Mouse (Mus musculus) telencephalon, adult 2 months (tissue): ENCODE results near the gene Clic6.
"Not testable (repeated sequence)": the region's sequence is repeated elsewhere in the genome, so short reads cannot be mapped to it uniquely, and the experiment has no call there.

Experiments used
- DNase-seq: peaks from one replicate; pipeline ENCODE4 v3.0.0-alpha.2; 2011; ENCODE audit warnings: low read depth, low spot score

The Clic6 gene

DNA sequence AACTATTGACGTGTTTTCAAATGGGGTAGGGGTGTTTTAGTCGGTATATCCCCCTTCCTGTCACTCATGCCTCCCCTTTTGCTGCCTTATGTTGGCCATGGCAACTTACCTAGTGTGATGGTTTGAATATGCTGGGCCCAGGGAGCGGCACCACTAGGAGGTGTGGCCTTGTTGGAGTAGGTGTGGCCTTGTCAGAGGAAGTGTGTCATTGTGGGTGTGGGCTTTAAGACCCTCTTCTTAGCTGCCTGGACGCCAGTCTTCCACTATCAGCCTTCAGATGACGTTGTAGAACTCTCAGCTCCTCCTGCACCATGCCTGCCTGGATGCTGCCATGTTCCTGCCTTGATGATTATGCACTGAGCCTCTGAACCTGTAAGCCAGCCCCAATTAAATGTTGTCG lies 14.8 kb upstream of the Clic6 start, which contains the start of gene Rcan1:
Rcan1 (minus strand) TSS at position 162 of the 400 bp plus-strand sequence.
- no peak for DNase-seq

DNA sequence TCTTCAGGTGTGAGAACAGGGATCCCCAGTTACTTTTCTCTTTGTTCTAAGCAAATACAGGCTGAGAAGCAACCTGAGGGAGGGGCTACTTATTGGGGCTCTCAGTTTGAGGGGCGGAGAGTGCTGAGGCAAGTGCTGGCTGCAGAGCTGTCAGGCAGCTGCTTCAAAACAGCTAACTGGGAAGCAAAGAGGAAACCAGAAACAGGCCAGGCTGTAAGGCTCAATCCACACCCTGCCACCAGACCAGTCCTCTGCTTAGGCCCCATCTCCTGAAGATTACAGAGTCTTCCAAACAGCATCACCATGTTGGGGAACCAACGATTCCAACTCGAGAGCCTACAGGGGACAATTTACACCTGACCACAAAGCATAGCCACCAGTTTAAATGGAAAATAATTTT lies 12.6 kb upstream of the Clic6 start:
- DNase-seq = no peak

DNA sequence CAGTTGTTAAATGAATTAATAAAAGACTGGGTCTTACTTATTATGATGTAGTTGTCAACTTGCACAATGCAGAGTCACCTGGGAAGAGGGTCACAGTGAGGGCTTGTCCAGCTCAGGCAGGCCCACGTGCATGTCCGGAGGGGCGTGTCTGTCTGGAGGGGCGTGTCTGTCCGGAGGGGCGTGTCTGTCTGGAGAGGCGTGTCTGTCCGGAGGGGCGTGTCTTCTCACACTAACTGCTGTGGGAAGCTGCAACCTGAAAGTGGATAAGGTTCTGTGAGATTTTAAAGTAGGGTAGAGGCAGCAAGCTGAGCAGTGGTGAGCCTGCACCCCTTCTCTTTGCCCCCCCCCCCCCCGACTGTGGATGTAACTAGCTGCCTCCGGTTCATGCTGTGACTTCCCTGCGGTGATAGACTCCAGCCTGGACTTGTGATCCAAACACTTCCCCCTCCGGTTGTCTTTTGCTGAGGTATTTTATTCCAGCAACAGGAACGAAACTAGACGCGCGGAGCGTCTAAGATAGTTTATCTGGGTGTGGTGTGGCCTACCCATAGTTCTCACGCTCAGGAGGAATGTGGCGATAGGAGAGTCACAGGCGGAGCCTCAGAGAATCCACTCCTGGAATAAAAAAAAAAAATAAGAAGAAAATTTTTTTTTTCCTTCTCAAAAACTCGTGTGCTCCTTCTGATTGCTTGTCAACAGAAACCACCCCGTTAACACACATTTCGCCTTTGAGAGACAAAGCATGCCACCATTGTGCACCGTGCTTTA lies 10.3 kb upstream of the Clic6 start:
- no peak for DNase-seq

DNA sequence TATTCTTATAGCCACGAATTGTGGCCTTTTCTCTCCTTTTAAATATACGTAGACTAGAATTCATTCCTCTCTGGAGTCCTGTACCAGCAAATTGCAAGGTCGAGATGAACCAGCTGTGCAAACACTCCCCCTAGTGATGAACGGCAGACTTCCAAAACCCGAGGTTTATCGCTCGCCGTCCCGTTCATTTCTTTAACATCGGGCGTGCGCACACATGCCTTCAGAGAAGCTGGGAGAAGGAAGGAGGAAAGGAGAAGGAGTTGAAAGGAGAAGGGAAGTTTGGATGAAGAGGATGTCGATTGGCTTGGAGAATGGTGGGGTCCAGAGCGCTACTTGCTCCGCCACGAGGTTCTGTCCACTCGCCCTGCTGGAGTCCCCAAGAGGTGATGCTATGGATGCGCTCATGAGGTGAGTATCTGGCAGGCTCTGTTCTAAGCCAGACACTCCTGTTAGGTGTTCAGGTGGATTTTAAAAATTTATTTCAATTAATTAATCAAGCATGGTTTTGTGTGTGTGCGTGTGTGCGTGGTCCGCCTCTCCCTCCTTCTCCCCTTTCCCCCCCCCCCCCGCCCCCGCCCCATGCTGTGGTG lies 6.9 kb upstream of the Clic6 start:
- DNase-seq = no peak

DNA sequence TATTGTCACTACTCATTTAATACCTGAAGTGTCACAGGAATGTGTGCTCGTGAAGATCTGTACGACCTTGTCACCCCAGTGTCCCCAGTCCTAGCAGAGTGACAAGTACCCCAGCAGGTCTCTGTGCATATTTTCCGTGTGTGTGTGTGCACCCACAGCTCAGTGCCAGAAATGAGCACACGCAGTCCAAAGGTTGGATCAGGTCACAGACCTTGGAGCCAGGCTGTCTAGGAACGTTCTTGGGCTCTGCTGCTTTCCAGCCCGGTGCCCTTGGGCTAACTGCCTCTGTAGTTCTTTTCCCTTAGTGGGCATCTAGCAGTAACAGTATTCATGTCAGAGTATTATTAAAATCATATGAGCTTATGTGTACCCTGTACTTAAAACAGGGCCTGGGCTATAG lies 1.6 kb downstream of the Clic6 start:
- DNase-seq = no peak

DNA sequence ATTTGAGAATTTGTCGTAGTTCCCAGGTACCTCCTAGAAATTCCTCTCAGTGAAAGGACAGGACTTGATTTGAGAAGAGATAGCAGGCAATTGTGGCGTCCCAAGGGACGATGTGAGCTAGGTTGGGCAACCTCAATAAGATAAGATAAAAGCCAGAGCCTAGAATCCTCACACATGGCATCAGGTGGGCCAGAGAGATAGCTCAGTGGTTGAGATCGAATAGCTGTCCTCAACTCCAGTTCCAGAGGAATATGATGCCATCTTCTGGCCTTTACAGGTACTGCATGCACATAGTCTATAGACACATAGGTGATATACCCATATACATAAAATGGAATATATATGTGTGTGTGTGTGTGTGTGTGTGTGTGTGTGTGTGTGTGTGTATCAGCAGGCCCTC lies 2.0 kb downstream of the Clic6 start:
- no peak for DNase-seq

DNA sequence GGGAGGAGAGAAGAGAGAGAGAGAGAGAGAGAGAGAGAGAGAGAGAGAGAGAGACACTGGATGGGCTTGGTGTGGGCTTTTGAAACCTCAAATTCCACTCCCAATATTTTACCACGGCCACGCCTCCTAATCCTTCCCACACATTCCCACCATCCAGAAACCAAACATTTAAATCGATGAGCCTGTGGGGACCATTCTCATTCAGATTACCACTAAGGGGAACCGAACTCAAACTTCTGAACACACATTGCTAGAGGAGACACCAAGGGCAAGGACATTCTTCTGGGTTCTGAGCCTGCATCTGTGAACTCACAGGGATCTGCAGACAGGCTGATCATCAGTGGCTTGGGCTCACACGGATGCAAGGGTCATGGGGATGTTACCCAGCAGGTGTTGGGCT lies 2.9 kb downstream of the Clic6 start:
- no peak for DNase-seq

DNA sequence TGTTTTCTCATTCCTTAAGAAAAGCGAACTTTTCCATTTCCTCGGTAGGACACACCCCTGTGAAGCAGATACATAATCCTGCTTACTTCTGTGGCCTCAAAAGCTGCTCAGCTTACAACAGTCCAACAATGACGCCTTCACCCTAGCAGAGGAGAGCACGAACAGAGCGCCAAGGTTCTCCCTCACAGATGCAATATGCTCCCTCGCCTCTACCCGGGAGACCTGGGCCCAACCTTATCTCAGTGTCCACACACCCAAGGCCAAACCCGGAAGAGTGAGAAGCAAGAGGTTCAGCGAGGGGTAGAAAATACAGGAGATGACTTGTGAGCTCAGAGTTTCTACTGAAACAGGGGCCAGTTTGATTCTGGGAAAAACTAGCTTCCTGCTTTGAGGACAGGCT lies 3.8 kb downstream of the Clic6 start:
- no peak for DNase-seq

DNA sequence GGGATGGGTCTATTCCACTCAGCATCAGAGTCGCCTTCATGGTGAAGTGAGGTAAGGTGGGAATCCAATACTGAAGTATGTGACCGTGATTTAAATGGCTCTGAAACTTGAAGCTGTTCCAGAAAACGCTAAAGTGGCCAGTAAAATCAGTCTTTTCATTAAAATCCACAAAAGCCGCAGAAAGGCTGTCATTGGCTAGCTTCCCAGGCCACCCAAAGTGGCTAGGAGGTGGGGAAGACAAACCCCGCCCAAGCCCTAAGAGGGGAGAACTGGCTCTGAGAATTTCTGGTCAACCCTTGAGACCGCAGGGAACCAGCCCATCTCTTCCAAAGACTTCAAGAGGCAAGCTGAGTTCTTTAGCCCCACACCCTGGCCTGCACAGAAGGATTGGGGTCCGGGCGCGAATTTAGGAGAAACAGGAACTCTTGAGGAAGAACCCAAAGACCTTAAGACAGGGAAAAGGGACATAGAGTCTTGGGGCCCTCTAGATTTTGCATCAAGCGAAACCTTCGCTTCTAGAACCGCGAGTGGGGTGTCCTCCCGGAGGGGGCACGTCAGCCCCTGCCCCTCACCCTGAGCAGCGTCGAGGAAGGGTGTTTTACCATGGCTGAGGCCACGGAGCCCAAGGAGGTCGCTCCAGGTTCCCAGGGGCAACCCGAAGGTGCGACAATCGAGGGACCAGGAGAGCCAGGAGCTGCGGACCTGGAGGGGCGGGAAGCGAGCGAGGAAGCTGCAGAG lies 12.5 kb downstream of the Clic6 start:
- no peak for DNase-seq

DNA sequence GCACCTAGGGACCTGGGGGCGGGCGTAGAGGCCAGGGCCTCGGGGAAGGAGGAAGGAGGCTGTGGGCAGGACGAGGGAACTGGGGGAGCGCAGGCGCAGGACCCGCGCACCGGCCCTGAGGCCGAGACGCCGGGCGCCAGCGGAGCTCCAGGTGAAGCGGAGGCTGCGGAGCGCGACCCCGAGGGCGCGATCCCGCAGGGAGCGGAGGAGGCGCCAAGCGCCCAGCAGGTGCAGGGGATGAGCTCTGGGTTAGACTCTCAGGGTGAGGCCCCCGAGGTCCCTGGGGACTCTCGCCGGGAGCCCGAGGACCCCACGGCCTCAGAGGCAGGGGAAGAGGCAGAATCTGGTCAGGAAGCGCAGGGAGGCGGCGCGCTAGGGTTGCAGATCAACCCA lies 13.0 kb downstream of the Clic6 start:
- DNase-seq = no peak

DNA sequence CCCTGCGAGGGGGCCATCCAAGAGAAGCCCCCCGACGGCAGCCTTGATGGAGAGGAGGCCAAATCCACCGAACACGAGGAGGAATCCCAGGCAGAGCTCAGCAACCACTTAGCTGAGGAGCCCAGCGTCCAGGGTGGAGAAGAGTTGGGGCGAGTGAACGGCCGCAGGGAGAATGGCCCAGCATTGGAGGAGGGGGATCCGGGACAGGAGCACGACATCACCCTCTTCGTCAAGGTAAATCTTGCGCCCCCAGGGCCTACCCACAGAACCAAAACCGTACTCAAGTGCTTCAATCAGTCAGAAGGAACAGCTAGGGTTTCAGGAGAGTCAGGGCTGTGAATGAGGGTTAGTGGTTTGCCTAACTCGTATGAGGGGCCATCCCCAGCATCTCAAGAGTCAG lies 13.8 kb downstream of the Clic6 start:
- DNase-seq = no peak

DNA sequence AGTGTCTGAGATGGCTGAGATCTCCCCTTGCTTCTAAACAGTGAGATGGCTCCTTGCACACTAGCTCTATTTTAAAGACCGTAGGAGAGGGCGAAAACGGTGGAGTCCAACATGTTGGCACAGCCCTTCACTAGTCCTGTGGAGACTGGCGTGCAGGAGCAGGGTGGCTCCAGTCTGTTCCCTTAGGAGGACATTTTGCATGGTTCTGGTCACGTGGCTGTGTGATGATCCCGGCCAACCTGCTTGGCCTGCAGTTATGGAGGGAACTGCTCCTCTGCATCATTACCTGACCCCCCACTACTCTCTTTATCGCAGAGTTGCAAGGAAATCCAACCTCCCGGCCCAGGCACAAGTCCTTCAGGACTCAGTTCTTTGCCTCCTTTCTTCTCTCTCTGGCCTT lies 15.0 kb downstream of the Clic6 start:
- no peak for DNase-seq

DNA sequence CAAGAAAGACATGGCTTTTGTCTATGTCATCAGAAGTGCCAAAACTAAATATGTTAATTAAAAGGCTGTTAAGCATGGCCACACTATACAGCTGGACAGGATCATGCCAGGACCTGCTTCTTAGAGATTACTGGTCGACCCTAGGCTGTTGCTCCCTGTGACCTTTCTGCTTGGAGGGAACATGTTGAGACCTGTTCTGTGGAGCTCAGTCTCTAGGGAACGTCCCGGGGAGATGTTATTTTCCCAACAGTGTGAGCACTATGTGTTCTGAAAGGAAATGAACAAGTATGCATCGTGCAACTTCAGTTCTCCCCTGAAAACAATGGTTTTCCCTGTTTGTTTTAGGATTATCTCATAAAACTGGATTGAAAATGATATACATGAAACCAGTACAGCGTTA lies 17.6 kb downstream of the Clic6 start:
- no peak for DNase-seq

DNA sequence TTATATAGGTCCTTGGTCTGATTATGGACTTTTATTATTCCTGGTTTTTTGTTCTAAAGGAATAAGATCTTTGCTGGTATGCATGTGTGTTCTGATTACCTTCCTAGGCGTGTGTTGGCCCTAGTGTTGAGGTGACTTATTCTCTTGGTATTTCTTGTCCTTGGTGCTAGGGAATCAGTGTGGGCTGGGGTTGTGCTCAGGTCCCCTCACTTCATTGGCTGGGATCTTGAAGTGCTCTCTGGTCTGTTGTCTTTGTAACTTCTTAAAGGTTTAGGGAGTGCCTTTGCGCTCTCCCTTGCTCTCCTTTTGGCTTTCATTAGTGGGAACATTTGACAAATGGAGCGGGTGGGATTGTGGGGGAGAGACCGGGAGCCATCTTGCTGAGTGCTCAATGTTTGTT lies 22.0 kb downstream of the Clic6 start:
- no peak for DNase-seq

DNA sequence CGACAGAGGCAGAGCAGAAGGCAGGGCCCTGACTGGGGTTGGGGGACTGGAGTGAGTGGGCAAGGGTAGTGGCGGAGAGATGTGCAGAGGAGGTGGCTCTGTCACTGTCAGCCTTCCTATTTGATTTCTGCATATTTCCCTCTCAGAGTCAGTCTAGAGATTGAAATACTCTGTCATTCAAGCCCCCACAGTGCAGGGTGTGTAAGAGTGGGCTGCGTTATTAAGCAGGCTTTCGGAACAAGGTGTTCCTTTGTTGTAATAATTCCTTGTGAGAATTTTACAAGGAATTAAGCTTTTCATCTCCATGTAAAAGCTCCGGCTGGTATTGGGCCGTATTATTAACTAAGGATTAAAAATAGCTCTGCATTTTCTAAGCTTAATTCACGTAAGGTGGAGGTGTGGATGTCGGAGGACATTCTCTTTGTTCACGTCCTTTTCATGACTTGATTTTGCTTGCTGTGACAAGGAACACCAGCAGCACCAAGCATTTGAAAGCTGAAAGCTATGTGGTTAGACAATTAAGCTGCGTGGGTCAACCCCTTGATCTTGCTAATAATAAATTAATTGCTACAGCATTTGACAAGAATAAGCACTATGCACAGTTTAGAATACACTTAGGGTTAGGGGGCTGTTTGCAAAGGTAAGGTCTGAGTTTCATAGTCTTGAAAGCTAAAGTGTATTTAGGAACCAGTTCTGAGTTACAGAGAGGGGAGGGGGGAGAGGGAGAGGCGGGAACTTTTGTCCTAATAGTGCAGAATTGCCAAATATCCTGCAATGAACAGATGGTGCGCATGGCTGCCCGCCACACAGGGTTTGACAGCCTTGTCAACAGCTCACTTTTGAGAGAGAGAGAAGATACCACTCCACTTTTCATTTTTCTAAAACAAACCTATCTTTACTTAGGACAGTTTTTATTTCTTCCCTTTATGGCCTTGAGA lies 25.6 kb downstream of the Clic6 start:
- peak; percentile 33 for DNase-seq

DNA sequence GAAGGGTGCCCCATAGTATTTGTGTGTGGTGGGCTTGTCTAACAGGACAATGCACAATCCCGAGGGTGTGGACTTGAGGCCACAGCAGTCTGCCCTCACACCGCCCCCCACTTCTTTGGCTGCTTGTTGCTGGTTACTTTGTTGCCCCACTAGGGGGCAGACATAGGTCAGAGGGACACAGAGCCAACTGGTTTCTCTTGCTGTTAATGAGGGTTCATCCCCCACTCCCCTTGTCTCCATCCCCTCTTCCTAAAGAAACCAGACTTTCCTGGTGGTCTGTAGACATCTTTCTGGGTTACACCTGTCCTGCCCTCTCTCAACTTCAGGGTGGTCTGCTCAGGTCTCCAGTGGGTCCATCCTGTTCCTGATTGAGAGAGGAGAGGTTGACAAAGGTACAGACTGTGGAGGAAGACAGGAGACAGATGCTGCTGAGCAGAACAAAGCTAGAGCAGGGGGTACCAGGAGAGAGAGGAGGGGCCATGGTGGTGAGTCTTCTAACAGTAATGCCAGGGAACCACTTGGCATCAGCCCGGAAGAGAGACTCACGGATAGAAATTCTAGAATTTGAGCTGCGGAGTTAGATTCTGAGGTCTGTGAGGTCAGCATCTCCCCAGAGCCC lies 26.3 kb downstream of the Clic6 start:
- DNase-seq = no peak

DNA sequence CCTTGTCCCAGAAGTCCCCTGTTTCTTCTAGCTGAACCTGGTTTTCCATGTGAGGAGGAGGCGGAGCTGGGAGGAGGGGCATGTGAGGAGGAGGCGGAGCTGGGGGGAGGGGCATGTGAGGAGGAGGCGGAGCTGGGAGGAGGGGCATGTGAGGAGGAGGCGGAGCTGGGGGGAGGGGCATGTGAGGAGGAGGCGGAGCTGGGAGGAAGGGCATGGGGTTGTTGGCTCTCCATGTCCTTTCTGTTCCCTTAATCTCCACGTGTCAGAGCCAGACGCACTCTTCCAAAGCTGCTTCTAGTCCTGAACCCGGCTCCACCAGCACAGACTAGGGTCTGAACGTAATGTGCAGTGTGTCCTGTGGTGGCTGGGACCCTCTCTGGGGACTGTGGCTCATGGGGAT lies 29.4 kb downstream of the Clic6 start:
- not testable (repeated sequence) for DNase-seq

DNA sequence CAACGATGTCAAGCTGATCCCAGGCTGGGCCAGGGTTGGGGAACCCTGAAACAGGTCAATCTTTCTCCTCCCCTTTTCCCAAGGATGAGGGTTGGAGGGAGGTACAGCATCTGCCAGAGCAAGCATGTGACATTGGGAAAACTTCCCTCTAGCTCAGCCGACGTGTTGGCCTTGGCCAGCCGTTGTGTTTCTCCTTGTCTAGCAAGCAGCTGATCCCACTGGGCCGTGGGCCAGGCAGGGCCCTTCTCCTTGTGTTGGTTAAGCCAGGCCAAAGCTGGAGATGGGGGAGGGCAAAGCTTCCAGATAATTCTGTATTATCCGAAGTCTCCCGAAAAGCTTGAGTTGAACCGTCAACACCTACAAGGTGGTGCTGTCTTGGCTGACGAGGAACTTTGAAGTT lies 30.6 kb downstream of the Clic6 start:
- DNase-seq = no peak

DNA sequence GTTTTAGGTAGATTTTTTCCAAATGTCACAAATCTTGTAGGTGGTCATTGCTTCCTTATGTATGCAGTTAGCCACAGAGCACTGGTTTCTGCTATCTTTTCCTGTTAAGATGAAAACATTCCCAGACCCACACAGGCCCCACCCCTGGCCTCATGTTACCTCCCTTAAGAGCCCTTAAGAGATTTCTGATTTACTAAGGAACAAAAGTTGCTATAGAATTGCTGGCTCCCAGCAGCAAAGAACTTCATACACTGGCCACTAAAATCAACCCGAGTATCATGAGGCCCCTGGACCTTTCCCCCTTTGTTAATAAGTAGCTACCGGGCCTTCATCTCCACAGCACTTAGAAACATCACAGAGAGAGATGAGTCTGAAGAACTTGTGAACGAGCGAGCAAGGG lies 33.2 kb downstream of the Clic6 start:
- no peak for DNase-seq

DNA sequence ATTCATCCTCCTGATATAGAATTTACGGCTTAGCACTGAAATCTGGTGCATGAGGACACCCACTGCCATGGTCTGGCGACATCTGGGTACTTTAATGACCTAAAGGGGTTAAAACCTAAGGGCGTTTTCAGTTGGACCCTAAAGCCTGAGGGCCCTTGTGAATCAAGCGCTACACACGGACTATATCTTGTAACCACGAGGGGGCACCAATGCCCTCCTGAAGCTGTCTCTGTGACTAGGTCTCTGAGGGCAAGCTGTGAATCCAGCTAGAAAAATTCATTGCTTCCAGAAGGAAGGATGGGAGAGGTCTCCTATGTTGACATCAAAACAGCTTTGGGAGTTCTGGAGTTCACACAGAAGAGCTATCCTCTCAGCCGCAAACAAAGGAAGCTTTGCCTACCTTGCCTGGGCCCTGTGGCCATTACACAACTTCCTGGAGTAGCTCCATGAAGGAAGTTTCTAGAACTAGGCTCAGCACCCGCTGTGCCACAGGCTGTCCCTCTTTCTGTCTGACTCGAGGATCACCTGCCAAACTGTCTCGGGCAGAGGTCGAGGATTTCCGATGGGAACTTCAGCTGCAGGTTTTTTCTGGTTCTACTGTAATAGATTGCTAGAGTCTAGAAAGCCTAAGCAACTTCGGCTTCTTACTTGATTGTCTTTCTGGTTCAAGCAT lies 34.4 kb downstream of the Clic6 start:
- DNase-seq = no peak

DNA sequence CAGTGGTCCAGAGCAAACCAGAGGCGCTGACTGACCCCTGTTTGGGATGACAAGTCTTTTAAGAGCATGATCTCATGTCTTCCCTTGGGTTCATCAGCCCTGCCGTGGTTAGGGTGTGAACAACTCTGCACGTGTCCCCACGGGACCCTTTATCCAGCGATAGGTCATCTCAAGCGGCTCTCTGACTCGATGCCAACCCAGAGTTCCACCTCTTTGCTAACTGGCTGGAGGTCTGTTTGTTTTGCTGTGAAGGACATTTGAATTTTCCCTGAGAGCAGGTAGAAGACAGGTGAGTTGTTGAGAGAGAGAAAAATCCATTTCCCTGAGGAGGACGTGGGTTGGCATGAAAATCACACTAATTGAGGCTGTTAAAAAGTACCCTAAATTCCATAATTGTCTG lies 37.8 kb downstream of the Clic6 start:
- DNase-seq = no peak
